Mouse (Mus musculus): ENCODE data around the gene Bicdl1. TPM values are rescaled to one million over a fixed set of nuclear protein-coding genes. Genes with fewer than 3 reads are reported as not detected.

Gene Bicdl1
- total and polyA plus RNA-seq, 2 experiments from 2014 or later, result 6.9 to 9.0 TPM

- Histone ChIP-seq H3K4me1 (ENCODE audit: control insufficient read depth, insufficient read depth) (no peaks in the 10 kb centered on the region), H3K4me3 (ENCODE audit: low read depth, low read length) (no peak overlapping the region), H3K4me2 (ENCODE audit: low read depth, low read length) (no peak overlapping the region), H3K36me3 (replicated peaks; ENCODE audit: control insufficient read depth, insufficient read depth, low read length) (no peaks in the 10 kb centered on the region), H3K27ac (ENCODE audit: low read depth) (no peak overlapping the region), H3K9me3 (replicated peaks; ENCODE audit: control insufficient read depth, low read length) (no peaks in the 10 kb centered on the region), H3K27me3 (ENCODE audit: control insufficient read depth, insufficient read depth, low read length) (peaks cover 22% of the 10 kb centered on the region), H3K9ac (replicated peaks; ENCODE audit: low read depth, low read length) (no peak overlapping the region)
- DNase-seq (ENCODE audit: low spot score) (no peak), ATAC-seq (ENCODE audit: insufficient read depth, low read depth) (no peak)
- WGBS, result 70% methylated on average over 8 of the region's 8 CpGs
- no peak for TF ChIP-seq CTCF (IDR thresholded peaks at IDR 0.05; ENCODE audit: low read depth)
- TF ChIP-seq EP300 (IDR thresholded peaks at IDR 0.05; ENCODE audit: low read depth), result no peak
Observed at GRCm38 (mm10) chr5:115726581-115726980, 4.8 kb downstream of the Bicdl1 start.

DNA sequence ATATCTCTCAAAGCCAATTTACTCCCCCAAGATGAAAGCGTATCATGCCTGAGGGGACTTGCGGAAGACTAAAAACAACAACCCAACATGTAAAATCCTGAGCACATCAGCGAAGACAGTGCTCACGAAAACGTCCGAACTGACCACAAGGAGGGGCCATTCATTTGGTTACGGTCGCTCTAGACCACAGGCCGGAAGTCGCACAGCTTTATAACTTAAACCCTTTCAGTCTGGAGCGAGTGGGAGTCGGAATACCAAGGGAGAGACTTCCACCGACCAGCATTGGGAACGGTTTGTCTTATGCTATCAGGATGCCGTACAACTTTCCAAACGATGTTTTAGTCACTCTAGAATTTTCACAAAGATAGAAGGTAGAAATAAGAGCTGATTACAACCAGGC lies 5.4 kb downstream of the Bicdl1 start:
- Histone ChIP-seq H3K36me3 (replicated peaks; ENCODE audit: control insufficient read depth, insufficient read depth, low read length) (no peaks in the 10 kb centered on the region), H3K4me2 (ENCODE audit: low read depth, low read length) (no peak overlapping the region), H3K27me3 (ENCODE audit: control insufficient read depth, insufficient read depth, low read length) (peaks cover 20% of the 10 kb centered on the region), H3K27ac (ENCODE audit: low read depth) (no peak overlapping the region), H3K4me1 (ENCODE audit: control insufficient read depth, insufficient read depth) (no peaks in the 10 kb centered on the region), H3K9ac (replicated peaks; ENCODE audit: low read depth, low read length) (no peak overlapping the region), H3K9me3 (replicated peaks; ENCODE audit: control insufficient read depth, low read length) (no peaks in the 10 kb centered on the region), H3K4me3 (ENCODE audit: low read depth, low read length) (no peak overlapping the region)
- DNase-seq (ENCODE audit: low spot score), result no peak
- WGBS, result 73% methylated on average over 16 of the region's 16 CpGs
- no peak for ATAC-seq (ENCODE audit: insufficient read depth, low read depth)
- TF ChIP-seq EP300 (IDR thresholded peaks at IDR 0.05; ENCODE audit: low read depth), result no peak
- TF ChIP-seq CTCF (IDR thresholded peaks at IDR 0.05; ENCODE audit: low read depth), result no peak

DNA sequence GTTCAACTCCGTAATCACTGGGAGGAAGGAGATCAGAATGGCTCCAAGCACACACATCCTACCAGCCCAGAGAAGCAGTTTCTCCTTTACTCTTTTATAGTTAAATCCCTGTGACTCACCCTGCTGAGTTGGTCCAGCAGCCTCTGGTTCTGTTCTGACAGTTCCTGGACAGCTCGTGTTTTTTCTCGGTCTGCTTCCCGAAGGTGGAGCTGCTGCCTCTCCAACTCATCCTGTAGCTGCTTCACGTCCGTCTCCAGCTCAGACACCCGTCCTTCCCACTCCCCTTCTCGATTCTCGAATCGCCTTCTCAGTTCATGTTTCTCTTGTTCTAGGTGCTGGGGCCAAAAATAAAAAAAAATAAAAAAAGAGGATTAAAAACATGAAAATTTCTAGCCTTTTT lies 7.0 kb downstream of the Bicdl1 start:
- no peak for ATAC-seq (ENCODE audit: insufficient read depth, low read depth)
- 72% methylated on average over 10 of the region's 10 CpGs for WGBS
- TF ChIP-seq EP300 (IDR thresholded peaks at IDR 0.05; ENCODE audit: low read depth) (no peak), CTCF (IDR thresholded peaks at IDR 0.05; ENCODE audit: low read depth) (no peak)
- Histone ChIP-seq H3K9me3 (replicated peaks; ENCODE audit: control insufficient read depth, low read length) (no peaks in the 10 kb centered on the region), H3K4me2 (ENCODE audit: low read depth, low read length) (no peak overlapping the region), H3K27ac (ENCODE audit: low read depth) (no peak overlapping the region), H3K36me3 (replicated peaks; ENCODE audit: control insufficient read depth, insufficient read depth, low read length) (no peaks in the 10 kb centered on the region), H3K9ac (replicated peaks; ENCODE audit: low read depth, low read length) (no peak overlapping the region), H3K27me3 (ENCODE audit: control insufficient read depth, insufficient read depth, low read length) (peaks cover 4% of the 10 kb centered on the region; the same call in 1 of the 2 replicates), H3K4me1 (ENCODE audit: control insufficient read depth, insufficient read depth) (no peaks in the 10 kb centered on the region), H3K4me3 (ENCODE audit: low read depth, low read length) (no peak overlapping the region)
- DNase-seq (ENCODE audit: low spot score), result no peak

GRCm38 (mm10) chr5:115722188-115722959 lies 9.0 kb downstream of the Bicdl1 start:
- H3K9me3 ChIP-seq (replicated peaks; ENCODE audit: control insufficient read depth, low read length), result no peaks in the 10 kb centered on the region
- DNase-seq (ENCODE audit: low spot score), result no peak
- no peak for ATAC-seq (ENCODE audit: insufficient read depth, low read depth)
- H3K4me3 ChIP-seq (ENCODE audit: low read depth, low read length), result no peak overlapping the region
- H3K4me1 ChIP-seq (ENCODE audit: control insufficient read depth, insufficient read depth), result no peaks in the 10 kb centered on the region
- no peak overlapping the region for H3K9ac ChIP-seq (replicated peaks; ENCODE audit: low read depth, low read length)
- no peaks in the 10 kb centered on the region for H3K36me3 ChIP-seq (replicated peaks; ENCODE audit: control insufficient read depth, insufficient read depth, low read length)
- no peak overlapping the region for H3K4me2 ChIP-seq (ENCODE audit: low read depth, low read length)
- no peak overlapping the region for H3K27ac ChIP-seq (ENCODE audit: low read depth)
- TF ChIP-seq EP300 (IDR thresholded peaks at IDR 0.05; ENCODE audit: low read depth) (no peak), CTCF (IDR thresholded peaks at IDR 0.05; ENCODE audit: low read depth) (no peak)
- WGBS, result 79% methylated on average over 21 of the region's 21 CpGs
- H3K27me3 ChIP-seq (ENCODE audit: control insufficient read depth, insufficient read depth, low read length), result no peaks in the 10 kb centered on the region

DNA sequence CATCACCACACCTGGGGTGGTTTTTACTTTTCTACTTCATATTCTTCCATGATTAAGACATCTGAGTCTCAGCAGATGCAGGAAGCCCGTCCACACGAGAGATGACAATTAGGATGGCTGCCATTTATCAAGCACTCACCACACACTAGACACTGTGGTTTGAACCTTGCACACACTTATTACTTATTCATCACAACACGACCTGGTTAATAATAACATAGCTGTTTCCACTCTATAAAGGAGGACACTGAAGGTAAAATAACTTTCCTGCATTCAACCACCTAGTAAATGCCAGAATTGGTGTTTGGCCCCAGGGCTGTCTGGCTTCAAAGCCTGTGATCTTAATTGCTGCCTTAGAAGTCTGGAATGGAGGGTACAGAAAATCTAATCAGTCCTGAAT lies 10.7 kb downstream of the Bicdl1 start:
- H3K27me3 ChIP-seq (ENCODE audit: control insufficient read depth, insufficient read depth, low read length), result no peaks in the 10 kb centered on the region
- H3K9me3 ChIP-seq (replicated peaks; ENCODE audit: control insufficient read depth, low read length), result no peaks in the 10 kb centered on the region
- no peaks in the 10 kb centered on the region for H3K36me3 ChIP-seq (replicated peaks; ENCODE audit: control insufficient read depth, insufficient read depth, low read length)
- no peaks in the 10 kb centered on the region for H3K4me1 ChIP-seq (ENCODE audit: control insufficient read depth, insufficient read depth)
- H3K4me3 ChIP-seq (ENCODE audit: low read depth, low read length), result no peak overlapping the region
- 53% methylated on average over 3 of the region's 3 CpGs for WGBS
- no peak for DNase-seq (ENCODE audit: low spot score)
- no peak for TF ChIP-seq CTCF (IDR thresholded peaks at IDR 0.05; ENCODE audit: low read depth)
- ATAC-seq (ENCODE audit: insufficient read depth, low read depth), result no peak
- no peak overlapping the region for H3K27ac ChIP-seq (ENCODE audit: low read depth)
- no peak overlapping the region for H3K4me2 ChIP-seq (ENCODE audit: low read depth, low read length)
- no peak overlapping the region for H3K9ac ChIP-seq (replicated peaks; ENCODE audit: low read depth, low read length)

DNA sequence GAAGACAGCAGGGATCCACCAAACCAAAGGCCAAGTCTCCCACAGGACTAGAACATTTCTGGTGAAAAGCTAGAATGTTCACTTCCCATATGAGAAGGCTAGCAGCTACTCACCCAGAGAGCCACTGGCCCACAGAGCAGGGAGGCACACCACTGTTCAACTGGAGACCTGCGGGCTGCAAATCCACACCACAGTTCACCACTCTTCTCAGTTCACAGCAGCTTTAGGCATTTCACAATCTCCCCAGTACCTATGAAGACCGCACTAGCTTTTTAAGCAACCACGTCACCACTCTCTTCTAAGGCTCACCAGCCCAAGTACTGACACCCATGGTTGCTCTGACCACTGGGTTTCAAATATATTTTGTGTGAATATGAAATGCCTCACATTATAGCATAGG lies 13.7 kb downstream of the Bicdl1 start:
- no peaks in the 10 kb centered on the region for H3K36me3 ChIP-seq (replicated peaks; ENCODE audit: control insufficient read depth, insufficient read depth, low read length)
- H3K4me2 ChIP-seq (ENCODE audit: low read depth, low read length), result no peak overlapping the region
- no peaks in the 10 kb centered on the region for H3K27me3 ChIP-seq (ENCODE audit: control insufficient read depth, insufficient read depth, low read length)
- no peaks in the 10 kb centered on the region for H3K9me3 ChIP-seq (replicated peaks; ENCODE audit: control insufficient read depth, low read length)
- H3K4me3 ChIP-seq (ENCODE audit: low read depth, low read length), result no peak overlapping the region
- no peaks in the 10 kb centered on the region for H3K4me1 ChIP-seq (ENCODE audit: control insufficient read depth, insufficient read depth)
- ATAC-seq (ENCODE audit: insufficient read depth, low read depth) (no peak), DNase-seq (ENCODE audit: low spot score) (no peak)
- no peak for TF ChIP-seq EP300 (IDR thresholded peaks at IDR 0.05; ENCODE audit: low read depth)
- TF ChIP-seq CTCF (IDR thresholded peaks at IDR 0.05; ENCODE audit: low read depth), result no peak
- H3K27ac ChIP-seq (ENCODE audit: low read depth), result no peak overlapping the region
- WGBS, result 76% methylated on average over 3 of the region's 3 CpGs
- no peak overlapping the region for H3K9ac ChIP-seq (replicated peaks; ENCODE audit: low read depth, low read length)

All from heart, postnatal 0 days (tissue).